Mouse (Mus musculus) layer of hippocampus, adult 2 months (tissue): ENCODE results near the gene Zyx. TPM values are rescaled to one million over a fixed set of nuclear protein-coding genes. Genes with fewer than 3 reads are reported as not detected.

Experiments used
- DNase-seq, 2 experiments: peaks; one replicate each; pipeline ENCODE4 v3.0.0; 2022; ENCODE audit warnings: low spot score in 2 of 2
- H3K27ac ChIP-seq: fragments of 200-600 bp; 2 replicates; pipeline ENCODE4 v1.8.1; 2022
- H3K4me3 ChIP-seq: fragments of 200-600 bp; 2 replicates; pipeline ENCODE4 v1.8.1; 2022; ENCODE audit warnings: mild to moderate bottlenecking
- CTCF ChIP-seq: fragments of 200-600 bp; conservative IDR thresholded peaks from 2 replicates; pipeline ENCODE4 v1.8.1; 2022; ENCODE audit warnings: antibody characterized with exemption, mild to moderate bottlenecking, moderate library complexity
- total RNA-seq, 2 experiments: library from RNA; stranded (reverse); gene quantifications; 2 replicates each; pipeline ENCODE4 v1.2.3; 2021

Gene Zyx
- total RNA-seq, 2 experiments from 2014 or later = 44.3 to 44.5 TPM

DNA sequence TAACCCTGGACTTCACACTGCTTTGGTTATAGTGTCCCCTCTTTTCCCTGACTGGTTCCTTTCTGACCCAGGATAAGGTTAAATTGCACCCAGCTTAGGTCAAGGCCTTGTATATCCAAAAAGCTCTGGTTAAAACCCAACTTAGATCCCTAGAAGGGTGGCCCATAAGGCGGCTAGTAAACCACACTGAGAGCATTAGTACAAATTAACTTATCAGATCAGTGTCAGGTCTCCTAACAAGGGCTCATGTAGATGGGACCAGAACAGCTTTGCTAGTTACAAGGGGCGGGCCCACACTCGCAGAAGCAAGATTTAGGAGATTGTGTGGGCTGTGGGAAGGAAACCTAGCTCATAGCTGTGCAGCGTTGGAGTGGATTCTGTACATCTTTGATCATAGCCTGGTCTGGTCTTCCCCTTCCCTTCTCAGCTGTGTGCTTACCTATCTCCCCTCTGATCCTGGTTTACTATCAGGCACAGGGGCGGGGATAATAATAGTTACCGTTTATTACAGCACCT, 27.1 kb downstream of the Zyx start:
- Histone ChIP-seq H3K4me3 (no peak overlapping the region), H3K27ac (no peak overlapping the region)
- no peak for TF ChIP-seq CTCF
- no peak for DNase-seq

DNA sequence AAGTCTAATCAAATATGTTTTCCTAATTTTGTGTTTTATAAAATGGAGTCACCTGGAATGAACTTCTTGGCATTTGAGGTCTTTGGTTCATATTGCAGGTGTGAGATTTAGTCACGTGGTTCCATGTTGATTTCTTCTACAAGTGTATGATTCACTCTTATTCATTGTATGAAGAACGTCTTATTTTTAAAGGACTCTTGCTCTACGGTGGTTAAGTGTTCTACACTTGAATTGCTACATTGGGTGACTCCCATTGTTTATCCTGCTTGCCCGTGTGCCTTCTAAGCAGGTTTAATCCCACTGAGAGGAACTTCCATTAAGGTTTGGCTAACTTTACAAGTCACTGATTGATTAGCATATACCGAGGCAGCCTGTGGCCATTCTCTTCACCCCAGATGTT, 27.9 kb downstream of the Zyx start:
- DNase-seq = no peak
- no peak overlapping the region for H3K27ac ChIP-seq
- no peak for TF ChIP-seq CTCF
- no peak overlapping the region for H3K4me3 ChIP-seq

DNA sequence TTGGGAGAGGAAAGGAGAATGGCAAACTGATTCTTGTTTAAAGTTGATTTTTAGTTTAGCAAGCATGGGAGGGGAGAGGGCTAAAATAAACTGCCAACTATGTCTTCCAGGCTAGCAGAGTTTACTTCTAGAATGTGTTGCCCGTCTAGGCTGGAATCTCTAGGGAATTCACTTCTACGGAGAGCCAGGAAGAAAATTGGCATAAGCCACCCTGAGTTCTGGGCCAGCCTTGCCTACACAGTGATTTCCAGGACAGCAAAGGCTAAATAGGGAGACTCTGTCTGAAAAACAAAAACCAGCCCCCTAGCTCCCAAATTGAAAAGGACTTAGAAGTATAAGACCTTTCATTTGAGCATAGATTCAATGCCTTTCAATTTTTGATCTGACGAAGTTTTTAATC, 30.1 kb downstream of the Zyx start:
- no peak for TF ChIP-seq CTCF
- no peak overlapping the region for H3K27ac ChIP-seq
- no peak for DNase-seq
- no peak overlapping the region for H3K4me3 ChIP-seq

DNA sequence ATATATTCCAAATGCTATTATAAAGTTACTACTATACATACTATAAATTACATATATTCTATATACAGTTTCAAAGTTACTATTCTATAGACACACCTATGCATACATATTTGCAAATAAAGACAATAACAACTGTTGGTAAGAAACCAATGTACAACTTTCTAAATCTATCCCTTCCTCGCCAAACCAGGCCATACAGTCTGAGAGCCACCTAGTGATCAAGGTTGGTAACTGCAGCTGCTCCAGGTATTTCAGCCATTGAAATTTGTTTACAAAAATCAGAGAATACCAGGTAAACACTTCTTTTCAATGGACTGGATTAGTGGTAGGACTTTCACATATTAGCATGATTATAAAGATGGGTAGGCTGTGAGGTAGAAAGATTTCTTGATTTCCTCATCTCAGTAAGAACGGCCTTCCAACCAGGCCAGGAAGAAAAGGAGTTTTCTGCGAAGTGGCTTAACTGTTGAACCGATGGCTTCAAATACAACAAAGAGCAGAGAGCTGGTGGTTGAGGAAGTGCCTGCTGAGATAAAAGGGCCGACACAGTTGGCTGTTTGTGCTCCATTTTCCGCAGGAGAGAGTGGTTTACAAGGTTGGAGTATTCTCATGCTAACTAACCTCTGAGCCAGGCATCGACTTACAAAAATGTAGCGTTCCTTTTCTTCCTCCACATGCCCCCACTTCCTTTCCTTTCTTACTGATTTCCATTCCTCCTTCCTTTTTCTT, 31.1 kb downstream of the Zyx start:
- TF ChIP-seq CTCF = peak; percentile 98
- Histone ChIP-seq H3K4me3 (no peak overlapping the region), H3K27ac (no peak overlapping the region)
- no peak for DNase-seq

DNA sequence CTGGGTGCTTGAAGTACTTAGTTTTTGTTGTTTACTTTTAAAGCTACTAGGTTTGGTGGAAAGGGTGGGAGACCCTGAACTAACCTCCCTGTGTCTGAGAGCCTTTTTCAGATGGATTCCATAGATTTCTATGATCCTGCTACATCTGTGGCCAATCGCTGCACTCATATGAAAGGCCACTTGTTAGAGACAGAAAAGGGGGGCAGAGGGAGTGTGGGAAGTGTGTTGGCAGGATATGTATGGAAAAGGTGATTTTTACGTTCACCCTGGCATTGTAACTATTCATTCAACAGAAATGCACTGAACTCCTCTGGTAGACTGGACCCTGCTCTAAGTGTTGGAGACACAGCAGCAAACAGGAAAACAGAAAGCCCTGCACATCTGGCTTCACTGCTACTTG, 31.8 kb downstream of the Zyx start:
- no peak for DNase-seq
- Histone ChIP-seq H3K27ac (no peak overlapping the region), H3K4me3 (no peak overlapping the region)
- no peak for TF ChIP-seq CTCF

DNA sequence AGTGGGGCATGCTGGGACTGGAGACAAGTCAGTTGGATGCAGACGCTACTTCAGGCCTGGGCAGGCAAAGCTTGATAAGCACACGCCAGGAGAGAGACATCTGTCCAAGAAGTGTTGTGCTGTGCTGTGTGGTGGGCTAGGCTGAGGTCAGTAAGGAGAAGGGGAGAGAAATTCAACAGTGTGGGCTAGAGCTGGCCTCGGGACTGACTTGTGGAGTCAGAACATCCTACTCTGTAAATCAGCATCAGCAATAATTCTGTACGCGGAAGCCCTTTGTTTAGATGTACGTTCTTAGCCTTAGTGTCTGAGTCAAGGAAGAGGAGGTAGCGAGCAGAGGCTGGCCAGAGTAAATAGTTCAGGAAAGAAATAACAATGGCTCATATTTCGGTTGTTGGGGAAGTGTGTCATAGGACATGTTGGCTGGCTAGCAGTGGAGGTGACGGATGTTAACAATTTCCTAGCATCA, 32.5 kb downstream of the Zyx start:
- no peak for DNase-seq
- Histone ChIP-seq H3K27ac (no peak overlapping the region), H3K4me3 (no peak overlapping the region)
- TF ChIP-seq CTCF = no peak

DNA sequence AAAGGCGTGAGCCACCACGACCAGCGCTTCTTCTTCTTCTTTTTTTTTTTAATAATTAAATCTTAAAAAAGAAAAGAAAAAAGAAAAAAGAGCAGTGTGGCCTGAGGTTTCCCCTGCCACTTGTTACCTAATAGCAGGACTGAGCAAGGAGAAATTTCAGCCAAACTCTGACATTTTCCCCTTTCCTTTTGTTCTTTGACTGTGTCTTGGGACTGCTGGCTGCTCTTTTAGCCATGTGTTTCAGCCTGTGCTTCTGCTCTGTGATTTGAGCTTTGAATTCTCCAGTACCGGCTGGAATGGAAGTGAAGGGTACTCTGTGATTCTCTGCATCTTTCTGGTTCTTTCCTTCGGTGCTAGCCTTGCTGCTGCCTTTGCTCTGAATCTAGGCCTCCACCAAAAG, 33.9 kb downstream of the Zyx start:
- Histone ChIP-seq H3K4me3 (no peak overlapping the region), H3K27ac (no peak overlapping the region)
- no peak for TF ChIP-seq CTCF
- DNase-seq = no peak

DNA sequence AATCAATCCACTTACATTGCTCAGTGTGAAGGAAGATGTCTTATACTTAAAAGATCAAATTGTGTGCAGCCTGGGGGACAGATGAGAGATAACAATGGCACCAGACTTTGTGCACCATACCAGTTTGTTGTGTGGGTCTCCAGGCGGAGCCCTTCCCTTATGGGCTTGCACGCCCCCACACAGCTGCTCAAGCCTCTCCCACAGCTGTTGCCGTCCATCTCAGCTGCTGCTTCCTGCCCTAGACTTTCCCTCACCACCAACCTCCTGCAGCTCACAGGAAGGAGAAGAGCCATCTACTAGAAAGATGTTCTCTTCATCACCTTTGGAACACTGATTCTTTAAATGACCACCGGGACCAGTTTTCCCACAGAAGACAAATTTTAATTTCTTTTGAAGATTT, 36.2 kb downstream of the Zyx start:
- DNase-seq = no peak

DNA sequence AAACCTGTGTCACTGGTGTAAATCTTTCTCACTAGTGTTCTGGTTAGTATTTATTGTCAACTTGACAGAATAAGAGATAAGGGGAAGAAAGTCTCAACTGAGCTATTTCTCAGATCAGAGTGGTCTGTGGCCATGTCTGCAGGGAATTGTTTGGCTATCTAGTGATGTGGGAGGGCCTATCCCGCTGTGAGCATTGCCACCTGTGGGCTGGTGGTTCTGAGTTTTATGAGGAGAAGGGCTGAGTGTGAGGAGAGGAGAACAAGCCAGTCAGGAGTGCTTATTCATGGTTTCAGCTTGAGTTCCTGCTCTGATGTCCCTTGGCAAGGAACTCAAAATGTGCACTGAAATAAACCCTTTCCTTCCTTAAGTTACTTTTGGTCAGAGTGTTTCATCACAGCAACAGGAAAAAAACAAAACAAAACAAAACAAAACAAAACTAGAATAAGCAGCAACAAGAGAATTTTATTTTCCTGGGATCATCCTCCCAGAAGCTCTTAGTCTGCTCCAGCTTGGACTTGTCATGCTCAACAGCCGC, 42.4 kb downstream of the Zyx start:
- Histone ChIP-seq H3K27ac (no peak overlapping the region), H3K4me3 (no peak overlapping the region)
- DNase-seq = no peak
- no peak for TF ChIP-seq CTCF

More for the DNA sequence above, 36.2 kb downstream of the Zyx start:
- TF ChIP-seq CTCF = no peak
- Histone ChIP-seq H3K27ac (no peak overlapping the region), H3K4me3 (no peak overlapping the region)

DNA sequence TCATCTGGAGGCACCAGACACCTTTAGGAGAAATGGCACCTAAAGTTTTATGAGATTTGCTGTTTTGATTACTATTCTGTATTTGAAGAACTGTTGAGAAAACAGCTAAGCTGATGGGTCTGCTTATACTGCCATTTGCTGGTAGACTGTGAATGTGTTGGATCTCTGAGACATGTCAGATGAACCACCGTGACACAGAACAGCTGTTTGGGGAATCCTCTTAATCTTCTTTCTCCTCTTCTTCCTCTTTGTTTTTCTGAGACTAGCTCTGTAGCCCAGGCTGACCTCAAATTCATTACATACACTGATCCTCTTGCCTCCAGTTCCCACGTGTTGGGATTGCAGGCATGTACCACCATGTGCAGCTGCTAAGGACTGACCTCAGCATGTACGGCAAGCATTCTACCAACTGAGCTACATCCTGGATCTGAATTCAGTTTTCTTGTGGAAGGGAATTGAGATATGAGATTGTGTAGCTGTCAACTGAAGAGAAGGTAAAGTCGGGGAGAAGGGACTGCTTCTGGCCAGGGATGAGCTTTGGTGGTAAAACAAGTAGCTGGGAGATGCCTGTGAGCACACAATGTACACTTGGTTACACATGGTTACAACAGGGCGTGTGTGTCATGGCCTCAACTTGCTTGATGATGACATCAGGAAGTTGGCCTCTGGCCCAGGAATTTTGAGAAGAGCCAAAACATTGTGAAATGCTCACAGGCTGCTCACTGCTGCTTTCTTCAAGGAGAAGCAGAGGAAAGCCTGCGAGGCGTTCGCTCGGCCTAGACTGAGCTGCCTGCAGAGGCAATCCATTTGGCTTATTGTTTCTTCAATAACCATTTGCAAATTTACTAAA, 46.8 kb downstream of the Zyx start:
- no peak for TF ChIP-seq CTCF
- DNase-seq = no peak
- no peak overlapping the region for H3K27ac ChIP-seq
- H3K4me3 ChIP-seq = no peak overlapping the region

DNA sequence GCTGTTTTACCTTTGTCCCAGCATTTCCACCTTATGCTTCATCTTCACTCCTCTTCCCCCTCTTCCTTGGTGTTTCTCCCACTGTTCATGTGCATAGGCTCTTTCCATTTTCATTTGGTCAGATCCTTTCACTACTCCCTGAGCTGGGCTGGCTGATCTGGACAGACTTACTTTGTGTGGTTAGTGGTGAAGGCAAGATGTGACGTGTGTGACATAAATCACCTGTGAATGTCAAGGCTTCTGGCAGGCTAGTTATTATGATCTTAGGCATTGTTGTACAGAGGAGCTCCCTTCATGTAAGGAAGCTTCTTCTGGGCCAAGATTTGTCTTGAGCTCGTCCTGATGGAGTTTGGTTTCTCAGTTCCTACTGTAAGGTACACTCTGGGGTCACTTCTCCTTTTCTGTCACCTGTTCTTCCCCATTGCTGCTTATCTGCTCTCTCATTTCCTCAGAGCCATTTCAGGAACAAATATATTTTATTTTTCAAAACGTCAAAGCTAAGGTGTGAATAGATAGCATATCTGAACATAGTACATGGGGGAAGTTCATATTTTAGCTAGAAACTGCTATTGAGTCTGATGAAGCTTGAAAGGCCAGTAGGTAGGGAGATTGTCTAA, 47.7 kb downstream of the Zyx start:
- no peak for DNase-seq
- H3K27ac ChIP-seq = no peak overlapping the region
- H3K4me3 ChIP-seq = no peak overlapping the region
- TF ChIP-seq CTCF = no peak

DNA sequence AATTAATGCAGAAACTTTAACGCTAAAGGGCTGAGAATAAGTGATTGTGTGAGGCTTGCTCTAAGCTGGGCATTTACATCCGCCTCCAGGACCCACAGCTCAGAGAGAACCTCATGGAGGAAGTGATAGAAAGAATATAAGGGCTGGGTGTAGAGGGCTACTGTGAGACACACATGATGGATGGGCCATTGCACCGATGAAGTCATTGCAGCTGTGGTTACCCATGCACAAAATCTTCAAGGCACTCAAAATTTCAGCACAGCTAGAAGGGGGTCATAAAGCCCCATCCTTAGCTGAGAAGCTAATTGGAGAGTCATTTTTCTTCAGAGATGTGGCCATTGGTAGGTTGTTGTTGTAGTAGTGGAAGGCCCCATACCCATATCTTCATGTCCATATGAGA, 48.9 kb downstream of the Zyx start:
- H3K27ac ChIP-seq = no peak overlapping the region
- no peak for DNase-seq
- TF ChIP-seq CTCF = no peak
- no peak overlapping the region for H3K4me3 ChIP-seq

DNA sequence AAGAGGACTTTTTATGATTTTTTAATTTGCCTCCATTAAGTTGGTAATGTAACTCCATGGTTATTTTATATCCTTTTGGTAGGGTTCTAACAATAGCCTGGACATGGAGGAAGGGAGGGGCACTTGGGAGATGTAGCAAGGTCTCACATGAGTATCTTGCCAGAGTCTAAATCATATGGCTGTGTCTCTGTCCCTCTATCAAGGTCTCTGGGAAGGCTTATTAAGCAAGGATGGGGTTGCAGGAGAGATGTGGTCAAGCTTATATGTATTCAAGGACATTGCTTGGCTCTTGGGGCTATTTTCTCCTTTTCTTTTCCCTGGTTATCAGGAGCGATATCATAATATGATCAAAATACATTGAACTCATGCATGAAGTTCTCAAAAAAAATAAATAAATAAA, 49.6 kb downstream of the Zyx start:
- H3K27ac ChIP-seq = no peak overlapping the region
- no peak for DNase-seq
- no peak for TF ChIP-seq CTCF
- H3K4me3 ChIP-seq = no peak overlapping the region
